Mouse (Mus musculus) layer of hippocampus, adult 2 months (tissue): ENCODE data around the gene Cgas. TPM values are rescaled to one million over a fixed set of nuclear protein-coding genes. Genes with fewer than 3 reads are reported as not detected.
A peak's percentile ranks its signal among the peaks of the same experiment; 100 is the strongest.

Experiments used
- DNase-seq, 2 experiments: peaks; one replicate each; pipeline ENCODE4 v3.0.0; 2022; ENCODE audit warnings: low spot score in 2 of 2
- H3K27ac ChIP-seq: fragments of 200-600 bp; 2 replicates; pipeline ENCODE4 v1.8.1; 2022
- H3K4me3 ChIP-seq: fragments of 200-600 bp; 2 replicates; pipeline ENCODE4 v1.8.1; 2022; ENCODE audit warnings: mild to moderate bottlenecking
- CTCF ChIP-seq: fragments of 200-600 bp; conservative IDR thresholded peaks from 2 replicates; pipeline ENCODE4 v1.8.1; 2022; ENCODE audit warnings: antibody characterized with exemption, mild to moderate bottlenecking, moderate library complexity
- total RNA-seq, 2 experiments: library from RNA; stranded (reverse); gene quantifications; 2 replicates each; pipeline ENCODE4 v1.2.3; 2021

Cgas gene
- total RNA-seq, 2 experiments from 2014 or later: 0.79 to 0.92 TPM

DNA sequence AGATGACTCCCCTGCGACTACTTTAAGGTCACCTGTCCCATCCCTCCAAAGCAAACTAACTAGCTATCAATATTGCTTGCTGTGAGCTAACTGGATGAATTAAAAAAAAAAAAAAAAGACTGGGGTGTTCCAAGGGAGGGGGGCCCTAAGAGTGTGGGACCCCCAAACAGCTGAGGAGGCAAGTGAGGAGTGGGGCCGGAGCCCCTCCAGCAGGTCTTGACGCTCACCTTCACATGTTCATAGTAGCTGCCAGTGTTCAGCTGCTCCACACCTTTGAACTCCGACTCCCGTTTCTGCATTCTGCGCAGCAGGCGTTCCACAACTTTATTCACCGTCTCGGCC lies 829 bp downstream of the Cgas start:
- Histone ChIP-seq H3K4me3 (peak overlapping the region; percentile 52), H3K27ac (no peak overlapping the region)
- no peak for TF ChIP-seq CTCF
- no peak for DNase-seq

- DNase-seq: no peak
- TF ChIP-seq CTCF: 0 out of 2 replicates have a peak, but pooled peaks have one; percentile 3
- Histone ChIP-seq H3K27ac (no peak overlapping the region), H3K4me3 (no peak overlapping the region)
These were observed 3.6 kb downstream of the Cgas start for GRCm38 (mm10) chr9:78439426-78439825.

- no peak overlapping the region for H3K4me3 ChIP-seq
- H3K27ac ChIP-seq: no peak overlapping the region
- TF ChIP-seq CTCF: peak; percentile 39
- no peak for DNase-seq
These were observed 10.6 kb downstream of the Cgas start for GRCm38 (mm10) chr9:78432471-78432870.

GRCm38 (mm10) chr9:78430486-78430885 lies 12.6 kb downstream of the Cgas start:
- no peak for TF ChIP-seq CTCF
- DNase-seq: no peak
- Histone ChIP-seq H3K27ac (no peak overlapping the region), H3K4me3 (no peak overlapping the region)

DNA sequence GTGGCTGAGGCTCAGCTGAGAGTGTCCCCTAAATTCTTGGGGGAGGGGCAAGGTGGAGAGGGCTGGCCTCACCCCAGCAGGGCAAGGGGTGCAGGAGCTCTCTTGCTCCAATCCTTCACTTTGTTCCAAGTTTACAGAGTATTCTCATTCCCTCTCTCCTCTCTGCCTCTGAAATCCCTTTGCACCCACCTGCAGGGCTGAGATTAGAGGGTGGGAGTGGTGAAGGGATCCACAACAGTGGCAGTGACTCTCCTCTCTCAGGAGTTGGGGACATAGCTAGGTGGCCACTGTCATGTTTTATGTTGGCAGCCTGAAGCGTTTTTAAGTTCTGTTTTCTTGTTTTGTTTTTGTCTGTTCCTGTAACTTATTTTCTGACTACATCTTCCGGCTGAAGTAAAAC lies 13.5 kb downstream of the Cgas start:
- no peak for DNase-seq
- Histone ChIP-seq H3K27ac (no peak overlapping the region), H3K4me3 (no peak overlapping the region)
- no peak for TF ChIP-seq CTCF

GRCm38 (mm10) chr9:78428870-78429432 lies 14.1 kb downstream of the Cgas start:
- no peak for DNase-seq
- Histone ChIP-seq H3K4me3 (no peak overlapping the region), H3K27ac (no peak overlapping the region)
- no peak for TF ChIP-seq CTCF

GRCm38 (mm10) chr9:78428185-78428584 lies 14.9 kb downstream of the Cgas start:
- Histone ChIP-seq H3K4me3 (no peak overlapping the region), H3K27ac (no peak overlapping the region)
- TF ChIP-seq CTCF: no peak
- DNase-seq: no peak

GRCm38 (mm10) chr9:78427362-78427781 lies 15.7 kb downstream of the Cgas start:
- TF ChIP-seq CTCF: no peak
- H3K27ac ChIP-seq: no peak overlapping the region
- no peak for DNase-seq
- peak overlapping the region; percentile 42 for H3K4me3 ChIP-seq

DNA sequence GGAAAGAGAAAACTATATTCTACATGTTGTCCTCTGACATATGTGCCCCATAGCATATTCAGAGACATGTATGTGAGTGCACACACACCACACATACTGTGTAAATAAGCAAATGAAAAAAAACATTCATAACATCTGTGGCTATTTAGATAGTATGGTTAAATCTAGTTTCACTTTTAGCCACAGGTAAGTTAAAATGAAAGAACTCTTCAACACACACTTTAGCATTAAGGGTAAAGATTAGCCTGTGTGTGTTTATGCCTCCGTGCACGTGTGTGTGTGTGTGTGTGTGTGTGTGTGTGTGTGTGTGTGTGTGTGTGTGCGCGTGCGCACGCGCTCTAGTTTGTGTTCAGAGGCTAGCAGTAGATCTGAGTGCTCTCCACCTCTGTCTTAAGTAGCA lies 41.4 kb downstream of the Cgas start:
- no peak for TF ChIP-seq CTCF
- no peak for DNase-seq
- no peak overlapping the region for H3K4me3 ChIP-seq
- no peak overlapping the region for H3K27ac ChIP-seq

DNA sequence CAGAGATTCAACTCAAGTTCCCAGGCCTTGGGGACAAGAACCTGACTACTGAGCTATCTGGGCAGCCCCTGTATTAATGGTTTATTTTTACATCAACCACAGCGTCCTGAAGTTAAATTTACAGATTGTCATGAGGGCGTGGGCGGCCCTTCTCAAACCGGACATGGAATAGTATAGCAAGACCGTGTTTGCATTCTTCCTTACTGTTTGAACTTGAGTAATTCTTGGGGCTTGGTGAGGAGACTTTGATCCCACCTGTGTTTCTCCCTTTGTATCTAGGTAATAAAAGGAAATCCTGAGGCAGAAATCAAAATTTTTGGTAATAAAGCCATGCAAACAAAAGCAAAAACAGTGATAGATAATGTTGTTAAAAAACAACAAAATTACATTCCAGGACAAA lies 42.5 kb downstream of the Cgas start:
- no peak for TF ChIP-seq CTCF
- Histone ChIP-seq H3K27ac (no peak overlapping the region), H3K4me3 (no peak overlapping the region)
- no peak for DNase-seq

DNA sequence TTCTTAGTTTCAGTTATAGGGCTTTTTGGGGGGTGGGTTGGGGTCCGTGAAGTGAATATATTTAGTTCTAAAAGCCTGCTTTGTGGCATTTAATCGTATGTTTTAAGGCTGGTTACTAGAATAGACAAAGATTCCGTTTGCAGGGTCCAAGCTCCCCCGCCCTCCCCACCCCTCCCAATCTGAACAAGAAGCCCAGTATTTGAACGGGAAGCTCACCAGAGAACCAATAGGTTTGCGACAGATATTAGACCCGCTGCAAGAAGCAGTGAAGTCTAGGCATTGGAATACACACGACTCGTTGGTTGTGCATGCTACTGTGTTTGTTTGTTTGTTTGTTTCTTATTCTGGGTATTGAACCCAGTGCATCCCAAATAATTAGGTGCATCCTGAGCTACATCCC lies 46.5 kb downstream of the Cgas start:
- TF ChIP-seq CTCF: no peak
- Histone ChIP-seq H3K27ac (no peak overlapping the region), H3K4me3 (no peak overlapping the region)
- DNase-seq: no peak

DNA sequence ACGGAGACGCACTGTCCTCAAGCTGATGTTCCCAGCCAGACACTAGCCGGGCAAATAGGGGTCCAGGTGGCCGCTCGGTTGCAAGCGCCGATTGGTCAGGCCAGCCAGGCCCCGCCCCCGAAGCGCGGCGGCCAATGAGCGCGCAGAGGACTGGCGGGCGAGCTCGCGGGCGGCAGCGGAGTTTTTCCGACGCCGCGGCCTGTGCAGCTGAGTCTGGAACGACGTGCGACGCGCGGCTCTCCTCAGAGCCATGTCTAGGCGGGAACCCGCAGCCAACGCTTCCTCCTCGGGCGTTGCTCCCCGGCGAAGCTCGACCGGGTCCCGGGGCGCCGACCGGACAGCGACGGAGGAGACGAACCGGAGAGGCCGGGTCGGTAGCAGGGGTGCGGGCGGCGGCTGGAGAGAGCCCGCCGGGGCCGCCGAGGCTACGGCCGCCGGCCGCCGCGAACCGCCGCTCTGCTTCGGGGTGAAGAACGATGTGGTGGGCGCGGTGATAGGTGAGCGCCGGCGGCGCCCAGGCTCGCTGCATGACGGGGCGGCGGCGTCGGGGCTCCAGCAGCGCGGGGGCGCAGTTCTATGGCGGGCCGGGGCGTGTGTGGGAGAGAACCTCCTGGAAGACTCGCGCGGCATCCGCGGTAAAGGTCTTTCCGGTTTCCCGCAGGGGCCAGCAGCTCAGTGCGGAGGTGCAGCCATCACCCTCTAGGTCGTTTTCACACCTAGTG lies 47.2 kb downstream of the Cgas start, which contains the start of gene Ddx43:
Gene Ddx43, plus strand, starts transcription at position 148 of the 722 bp plus-strand sequence.
- DNase-seq: no peak
- H3K4me3 ChIP-seq: peak within 1 kb of the TSS; percentile 39

DNA sequence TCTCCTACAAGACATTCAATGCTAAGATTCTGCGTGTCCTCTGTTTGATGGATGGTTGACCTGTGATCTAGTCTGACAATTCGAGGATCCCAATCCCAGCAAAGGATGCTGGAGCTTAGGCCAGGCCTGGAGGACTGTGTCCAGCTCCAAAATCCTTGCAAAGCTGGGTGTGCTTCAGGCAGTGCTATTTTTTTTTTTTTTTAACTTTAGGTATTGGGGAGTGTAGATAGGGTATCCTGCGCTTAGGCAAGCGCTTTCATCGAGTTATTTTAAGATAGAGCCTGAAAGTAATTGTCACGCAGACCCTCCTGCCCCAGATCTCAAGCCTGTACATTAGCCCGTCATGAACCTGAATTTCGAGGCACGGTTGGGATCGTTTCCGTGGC lies 47.8 kb downstream of the Cgas start:
- H3K4me3 ChIP-seq: peak overlapping the region; percentile 39; the same call in 1 of the 2 replicates
- no peak for TF ChIP-seq CTCF
- DNase-seq: no peak
- H3K27ac ChIP-seq: no peak overlapping the region

More for the DNA sequence above, 47.2 kb downstream of the Cgas start, which contains the start of gene Ddx43:
- no peak for TF ChIP-seq CTCF
- H3K27ac ChIP-seq: no peak within 1 kb of the TSS

- Histone ChIP-seq H3K4me3 (no peak overlapping the region), H3K27ac (no peak overlapping the region)
- no peak for DNase-seq
- TF ChIP-seq CTCF: no peak
These were observed 48.4 kb downstream of the Cgas start for GRCm38 (mm10) chr9:78394602-78395001.

GRCm38 (mm10) chr9:78393741-78394140 lies 49.3 kb downstream of the Cgas start:
- no peak for DNase-seq
- TF ChIP-seq CTCF: no peak
- H3K4me3 ChIP-seq: no peak overlapping the region
- no peak overlapping the region for H3K27ac ChIP-seq
